Mouse (Mus musculus): ENCODE data around the gene Aox2.

Gene Aox2

GRCm38 (mm10) chr1:58396179-58396578, 118.1 kb downstream of the Aox2 start:
- no peak for DNase-seq (ENCODE audit: low read depth in 2 of 2, low spot score in 2 of 2)

- DNase-seq (ENCODE audit: low read depth in 2 of 2, low spot score in 2 of 2) = no peak
Measured at GRCm38 (mm10) chr1:58397731-58398130, 119.6 kb downstream of the Aox2 start.

- no peak for DNase-seq (ENCODE audit: low read depth in 2 of 2, low spot score in 2 of 2)
Measured at GRCm38 (mm10) chr1:58401396-58401795, 123.3 kb downstream of the Aox2 start.

- DNase-seq (ENCODE audit: low read depth in 2 of 2, low spot score in 2 of 2) = no peak
Measured at GRCm38 (mm10) chr1:58403745-58404144, 125.6 kb downstream of the Aox2 start.

GRCm38 (mm10) chr1:58407321-58407720, 129.2 kb downstream of the Aox2 start:
- no peak for DNase-seq (ENCODE audit: low read depth in 2 of 2, low spot score in 2 of 2)

GRCm38 (mm10) chr1:58408141-58408540, 130.0 kb downstream of the Aox2 start:
- DNase-seq (ENCODE audit: low read depth in 2 of 2, low spot score in 2 of 2) = no peak

GRCm38 (mm10) chr1:58409553-58410197, 131.5 kb downstream of the Aox2 start:
- no peak for DNase-seq (ENCODE audit: low read depth in 2 of 2, low spot score in 2 of 2)

- no peak for DNase-seq (ENCODE audit: low read depth in 2 of 2, low spot score in 2 of 2)
Measured at GRCm38 (mm10) chr1:58410198-58410588, 132.1 kb downstream of the Aox2 start.

- DNase-seq (ENCODE audit: low read depth in 2 of 2, low spot score in 2 of 2) = no peak
Measured at GRCm38 (mm10) chr1:58410776-58411175, 132.7 kb downstream of the Aox2 start.

GRCm38 (mm10) chr1:58415442-58415841, 137.3 kb downstream of the Aox2 start:
- no peak for DNase-seq (ENCODE audit: low read depth in 2 of 2, low spot score in 2 of 2)

- no peak for DNase-seq (ENCODE audit: low read depth in 2 of 2, low spot score in 2 of 2)
Measured at GRCm38 (mm10) chr1:58416048-58416447, 137.9 kb downstream of the Aox2 start.

- DNase-seq (ENCODE audit: low read depth in 2 of 2, low spot score in 2 of 2) = no peak
Measured at GRCm38 (mm10) chr1:58420032-58420431, 141.9 kb downstream of the Aox2 start.

GRCm38 (mm10) chr1:58420961-58421360, 142.8 kb downstream of the Aox2 start:
- no peak for DNase-seq (ENCODE audit: low read depth in 2 of 2, low spot score in 2 of 2)

- peak; percentile 61 to 70 for DNase-seq (ENCODE audit: low read depth in 2 of 2, low spot score in 2 of 2)
Measured at GRCm38 (mm10) chr1:58422879-58423278, 144.8 kb downstream of the Aox2 start.

GRCm38 (mm10) chr1:58423371-58424248, 145.5 kb downstream of the Aox2 start, which contains the start of gene Clk1:
Gene Clk1 (minus strand): TSS chr1:58424066.
- peak; percentile 94 to 96 for DNase-seq (ENCODE audit: low read depth in 2 of 2, low spot score in 2 of 2)

GRCm38 (mm10) chr1:58424551-58424950, 146.4 kb downstream of the Aox2 start:
- no peak for DNase-seq (ENCODE audit: low read depth in 2 of 2, low spot score in 2 of 2)

All from CD8-positive naive resting alpha-beta T cell, adult 2 months (primary cell).